In genomic region chr4:126554462-126554861, GRCm38 (mm10) we compare ENCODE assay signal across 8 mouse cellular contexts. TPM values are rescaled to one million over a fixed set of nuclear protein-coding genes. Genes with fewer than 3 reads are reported as not detected.
DNase-seq lines count a peak whose midpoint lies in the region; ATAC-seq lines count a peak whose summit lies in the region.

No protein-coding gene starts in this region.

- no peak overlapping the region for H3K4me2 ChIP-seq in embryonic facial prominence, embryonic 11.5 days (ENCODE audit: low read depth, low read length)
- no peak overlapping the region for H3K4me2 ChIP-seq in midbrain, embryonic 14.5 days (ENCODE audit: low read length)
- no peak overlapping the region for H3K4me2 ChIP-seq in midbrain, embryonic 16.5 days (ENCODE audit: low read length)

- intact Hi-C loops in left cerebral cortex, postnatal 10 days (cut with DNase I), result loop anchor here (10.0 kb wide), 3 partner anchors 280 to 770 kb away; partner anchors contain the start of gene Smim12

- WGBS in embryonic facial prominence, embryonic 11.5 days, result 34% methylated on average over 3 of the region's 3 CpGs
- WGBS in embryonic facial prominence, embryonic 10.5 days, result 34% methylated on average over 3 of the region's 3 CpGs
- WGBS in midbrain, embryonic 14.5 days, result 32% methylated on average over 3 of the region's 3 CpGs
- 32% methylated on average over 3 of the region's 3 CpGs for WGBS in midbrain, embryonic 16.5 days

- no peak overlapping the region for H3K9ac ChIP-seq in embryonic facial prominence, embryonic 11.5 days (replicated peaks; ENCODE audit: low read length)
- H3K9ac ChIP-seq in midbrain, embryonic 14.5 days (replicated peaks; ENCODE audit: low read length), result no peak overlapping the region
- no peak overlapping the region for H3K9ac ChIP-seq in midbrain, embryonic 16.5 days (ENCODE audit: low read depth, low read length)

- DNase-seq in embryonic facial prominence, embryonic 11.5 days (ENCODE audit: low spot score), result peak; percentile 78
- DNase-seq in embryonic facial prominence, embryonic 10.5 days (ENCODE audit: low spot score), result no peak
- DNase-seq in midbrain, embryonic 14.5 days, result peak; percentile 80
- DNase-seq in retina, embryonic 14.5 days (ENCODE audit: low spot score), result peak; percentile 87
- no peak for DNase-seq in left cerebral cortex, postnatal 10 days (ENCODE audit: extremely low spot score in 1 of 2, low spot score in 2 of 2)
- no peak for DNase-seq in right cerebral cortex, postnatal 36 days (ENCODE audit: low spot score in 2 of 2)

- no peak overlapping the region for H3K4me3 ChIP-seq in embryonic facial prominence, embryonic 11.5 days (ENCODE audit: low read depth, low read length)
- no peak overlapping the region for H3K4me3 ChIP-seq in embryonic facial prominence, embryonic 10.5 days
- no peak overlapping the region for H3K4me3 ChIP-seq in midbrain, embryonic 14.5 days (replicated peaks; ENCODE audit: low read depth, low read length)
- H3K4me3 ChIP-seq in midbrain, embryonic 16.5 days (ENCODE audit: low read depth, low read length), result no peak overlapping the region

- no peaks in the 10 kb centered on the region for H3K9me3 ChIP-seq in embryonic facial prominence, embryonic 11.5 days (replicated peaks; ENCODE audit: control insufficient read depth, low read length)
- H3K9me3 ChIP-seq in embryonic facial prominence, embryonic 10.5 days, result no peaks in the 10 kb centered on the region
- no peaks in the 10 kb centered on the region for H3K9me3 ChIP-seq in midbrain, embryonic 14.5 days (ENCODE audit: control insufficient read depth, low read length)
- no peaks in the 10 kb centered on the region for H3K9me3 ChIP-seq in midbrain, embryonic 16.5 days (replicated peaks; ENCODE audit: control insufficient read depth, low read length, poor library complexity, severe bottlenecking)

- no peak overlapping the region for H3K27ac ChIP-seq in embryonic facial prominence, embryonic 11.5 days (replicated peaks; ENCODE audit: low read depth, low read length)
- H3K27ac ChIP-seq in embryonic facial prominence, embryonic 10.5 days (replicated peaks), result no peak overlapping the region
- no peak overlapping the region for H3K27ac ChIP-seq in midbrain, embryonic 14.5 days (replicated peaks; ENCODE audit: low read depth, low read length)
- no peak overlapping the region for H3K27ac ChIP-seq in midbrain, embryonic 16.5 days (ENCODE audit: low read length)

- H3K36me3 ChIP-seq in embryonic facial prominence, embryonic 11.5 days (replicated peaks; ENCODE audit: control insufficient read depth, insufficient read depth, low read depth, low read length), result no peaks in the 10 kb centered on the region
- H3K36me3 ChIP-seq in embryonic facial prominence, embryonic 10.5 days (replicated peaks), result peaks cover 12% of the 10 kb centered on the region
- H3K36me3 ChIP-seq in midbrain, embryonic 14.5 days (ENCODE audit: control insufficient read depth, insufficient read depth, low read length), result no peaks in the 10 kb centered on the region
- no peaks in the 10 kb centered on the region for H3K36me3 ChIP-seq in midbrain, embryonic 16.5 days (ENCODE audit: control insufficient read depth, insufficient read depth, low read length)

- H3K4me1 ChIP-seq in embryonic facial prominence, embryonic 11.5 days (ENCODE audit: control insufficient read depth, insufficient read depth, low read length), result no peaks in the 10 kb centered on the region
- H3K4me1 ChIP-seq in embryonic facial prominence, embryonic 10.5 days, result peaks cover 15% of the 10 kb centered on the region
- H3K4me1 ChIP-seq in midbrain, embryonic 14.5 days (ENCODE audit: control insufficient read depth, insufficient read depth, low read length), result no peaks in the 10 kb centered on the region
- peaks cover 7% of the 10 kb centered on the region for H3K4me1 ChIP-seq in midbrain, embryonic 16.5 days (ENCODE audit: control insufficient read depth, insufficient read depth, low read length)

- no peaks in the 10 kb centered on the region for H3K27me3 ChIP-seq in embryonic facial prominence, embryonic 11.5 days (ENCODE audit: control insufficient read depth, insufficient read depth, low read length)
- H3K27me3 ChIP-seq in embryonic facial prominence, embryonic 10.5 days (replicated peaks; ENCODE audit: low read depth, poor library complexity, severe bottlenecking), result no peaks in the 10 kb centered on the region
- no peaks in the 10 kb centered on the region for H3K27me3 ChIP-seq in midbrain, embryonic 14.5 days (ENCODE audit: control insufficient read depth, insufficient read depth, low read length)
- H3K27me3 ChIP-seq in midbrain, embryonic 16.5 days (ENCODE audit: control insufficient read depth, insufficient read depth, low read depth, low read length), result no peaks in the 10 kb centered on the region

- ATAC-seq in embryonic facial prominence, embryonic 11.5 days (replicated peaks; ENCODE audit: insufficient number of reproducible peaks, low FRiP score, low TSS enrichment, low read depth), result no peak
- no peak for ATAC-seq in midbrain, embryonic 14.5 days (ENCODE audit: low FRiP score, low TSS enrichment)
- ATAC-seq in midbrain, embryonic 16.5 days, result no peak
- peak; percentile 33 for ATAC-seq in erythroblast, adult 5-6 weeks (replicated peaks; ENCODE audit: low FRiP score, poor library complexity, severe bottlenecking)

RNA-seq across cellular contexts. Expression of gene Clspn, which starts 2.3 kb away (rescaled TPM):
- 51.6 and 54.4 TPM in 2 replicates for polyA plus RNA-seq in embryonic facial prominence, embryonic 11.5 days (2014; fragmentation: Nextera tagmentation; extraction: Ambion mirVana)
- polyA plus RNA-seq in embryonic facial prominence, embryonic 10.5 days (2016; fragmentation: Nextera tagmentation; extraction: Ambion mirVana), result 56.2 and 58.8 TPM in 2 replicates
- polyA plus RNA-seq in midbrain, embryonic 14.5 days (2014; fragmentation: Nextera tagmentation; extraction: Ambion mirVana), result 5.0 and 8.1 TPM in 2 replicates
- polyA plus RNA-seq in midbrain, embryonic 16.5 days (2015; fragmentation: Nextera tagmentation; extraction: Ambion mirVana), result 3.4 and 3.9 TPM in 2 replicates
- total RNA-seq in erythroblast, adult 5-6 weeks (2015; ENCODE audit: low replicate concordance), result 24.4 and 29.5 TPM in 2 replicates
- 121 and 203 TPM in 2 replicates for total RNA-seq in erythroblast, adult 5-6 weeks (2017; ENCODE audit: low replicate concordance)
- total RNA-seq in left cerebral cortex, postnatal 10 days (2021), result 1 to 10 TPM; 1.1 to 2.5 TPM

RNA-seq across cellular contexts. Expression of gene Ago4, which starts 21.2 kb away (rescaled TPM):
- 1.3 and 1.9 TPM in 2 replicates for polyA plus RNA-seq in embryonic facial prominence, embryonic 11.5 days (2014; fragmentation: Nextera tagmentation; extraction: Ambion mirVana)
- 1.3 and 1.6 TPM in 2 replicates for polyA plus RNA-seq in embryonic facial prominence, embryonic 10.5 days (2016; fragmentation: Nextera tagmentation; extraction: Ambion mirVana)
- polyA plus RNA-seq in midbrain, embryonic 14.5 days (2014; fragmentation: Nextera tagmentation; extraction: Ambion mirVana), result 11.8 and 12.4 TPM in 2 replicates
- 8.4 and 11.6 TPM in 2 replicates for polyA plus RNA-seq in midbrain, embryonic 16.5 days (2015; fragmentation: Nextera tagmentation; extraction: Ambion mirVana)
- 0.63 and 0.77 TPM in 2 replicates for total RNA-seq in erythroblast, adult 5-6 weeks (2015; ENCODE audit: low replicate concordance)
- total RNA-seq in erythroblast, adult 5-6 weeks (2017; ENCODE audit: low replicate concordance), result 1.1 and 1.4 TPM in 2 replicates
- total RNA-seq in left cerebral cortex, postnatal 10 days (2021), result 1 to 10 TPM; 6.2 to 6.3 TPM

RNA-seq across cellular contexts. Expression of gene 5730409E04Rik, which starts 55.2 kb away (rescaled TPM):
- 1.4 and 1.8 TPM in 2 replicates for polyA plus RNA-seq in embryonic facial prominence, embryonic 11.5 days (2014; fragmentation: Nextera tagmentation; extraction: Ambion mirVana)
- 1.6 and 1.7 TPM in 2 replicates for polyA plus RNA-seq in embryonic facial prominence, embryonic 10.5 days (2016; fragmentation: Nextera tagmentation; extraction: Ambion mirVana)
- 8.1 and 14.5 TPM in 2 replicates for polyA plus RNA-seq in midbrain, embryonic 14.5 days (2014; fragmentation: Nextera tagmentation; extraction: Ambion mirVana)
- polyA plus RNA-seq in midbrain, embryonic 16.5 days (2015; fragmentation: Nextera tagmentation; extraction: Ambion mirVana), result 14.9 and 16.7 TPM in 2 replicates
- total RNA-seq in erythroblast, adult 5-6 weeks (2015; ENCODE audit: low replicate concordance), result 1.2 TPM in 1 of 2 replicates, not detected in the other
- total RNA-seq in erythroblast, adult 5-6 weeks (2017; ENCODE audit: low replicate concordance), result 0.09 TPM in 1 of 2 replicates, not detected in the other
- total RNA-seq in left cerebral cortex, postnatal 10 days (2021), result 10 to 100 TPM; 82.3 to 84.7 TPM

Comparison
In these comparisons a context has a peak if more than half of its experiments do, and no peak if none do; other contexts are left out.
1. DNase-seq: peak in embryonic facial prominence, embryonic 11.5 days (single experiment), midbrain, embryonic 14.5 days (single experiment) and retina, embryonic 14.5 days (single experiment); none in embryonic facial prominence, embryonic 10.5 days (single experiment), left cerebral cortex, postnatal 10 days (0 of 2) and right cerebral cortex, postnatal 36 days (0 of 2).